Mouse (Mus musculus): Measurements from ENCODE around the gene Myzap. TPM values are rescaled to one million over a fixed set of nuclear protein-coding genes. Genes with fewer than 3 reads are reported as not detected.
"Not testable (repeated sequence)": the region's sequence is repeated elsewhere in the genome, so short reads cannot be mapped to it uniquely, and the experiment has no call there.

The Myzap gene
- total RNA-seq (2021), result 1 to 10 TPM; 1.0 to 1.1 TPM
- long read RNA-seq, experiment 1, result 0 reads
- long read RNA-seq, experiment 2, partial matches to known transcripts, result 0 of 2 reads
- long read RNA-seq, experiment 2, other reads (novel, unspliced or antisense), result 1 of 2 reads

DNA sequence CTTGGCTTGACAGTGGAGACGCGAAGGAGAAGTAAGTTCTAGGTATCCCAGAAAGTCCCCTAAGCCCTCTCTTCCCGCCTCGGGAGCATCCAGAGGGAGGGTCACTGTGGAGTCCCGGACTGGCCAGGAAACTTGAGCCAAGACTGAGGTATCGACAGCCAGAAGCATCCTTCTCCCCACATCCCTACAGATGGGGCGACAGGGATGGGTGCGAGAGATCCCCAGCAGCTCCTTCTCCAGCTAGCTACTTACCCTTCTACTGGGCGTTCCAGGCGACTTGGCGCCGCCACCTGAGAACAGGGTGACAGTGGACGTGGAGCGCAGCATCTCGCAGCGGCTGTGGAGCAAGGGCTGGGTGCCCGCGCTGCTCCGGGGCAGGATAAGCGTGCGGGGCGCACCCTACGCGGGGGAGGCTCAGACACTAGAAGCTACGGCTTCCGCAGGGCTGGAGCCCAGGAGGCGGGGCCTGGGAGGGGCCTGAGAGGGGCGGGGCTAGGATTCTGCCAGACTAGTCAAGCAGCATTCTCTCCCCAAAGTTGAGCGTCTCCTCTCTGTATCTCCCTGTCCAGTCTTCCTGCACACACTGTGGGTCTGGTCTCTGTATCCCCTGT is at the start of gene Myzap:
TSS of gene Myzap (minus strand) at position 423 of the 611 bp plus-strand sequence.
- peak; percentile 36 to 63 for DNase-seq (ENCODE audit: low spot score in 2 of 2)

DNA sequence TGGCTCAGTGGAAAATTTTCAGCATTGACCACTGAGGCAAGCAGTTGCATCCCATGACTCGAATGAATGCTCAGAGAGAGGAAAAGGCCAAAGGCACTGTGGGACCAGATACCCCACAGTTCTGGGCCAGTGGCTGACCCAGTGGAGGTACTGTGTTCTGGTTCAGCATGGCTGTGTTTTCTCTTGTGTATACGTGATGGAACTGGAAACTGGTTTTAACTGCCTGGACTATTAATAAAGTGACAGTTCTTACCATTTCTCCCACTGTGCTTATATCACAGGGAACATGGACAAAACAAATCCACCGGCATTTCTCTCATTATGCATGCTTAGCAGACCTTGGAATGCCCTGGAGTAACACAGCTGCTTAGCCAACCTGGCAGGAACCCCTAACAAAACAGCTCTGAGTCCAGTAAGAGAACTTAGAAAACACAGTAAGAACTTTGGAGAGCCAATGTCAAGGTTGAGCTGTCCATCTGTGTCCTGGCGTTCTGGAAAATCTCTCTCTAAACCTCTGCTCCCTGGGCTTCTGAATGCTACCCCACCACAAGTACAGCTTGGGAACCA is 48.3 kb upstream of the Myzap start:
- DNase-seq (ENCODE audit: low spot score in 2 of 2), result no peak

DNA sequence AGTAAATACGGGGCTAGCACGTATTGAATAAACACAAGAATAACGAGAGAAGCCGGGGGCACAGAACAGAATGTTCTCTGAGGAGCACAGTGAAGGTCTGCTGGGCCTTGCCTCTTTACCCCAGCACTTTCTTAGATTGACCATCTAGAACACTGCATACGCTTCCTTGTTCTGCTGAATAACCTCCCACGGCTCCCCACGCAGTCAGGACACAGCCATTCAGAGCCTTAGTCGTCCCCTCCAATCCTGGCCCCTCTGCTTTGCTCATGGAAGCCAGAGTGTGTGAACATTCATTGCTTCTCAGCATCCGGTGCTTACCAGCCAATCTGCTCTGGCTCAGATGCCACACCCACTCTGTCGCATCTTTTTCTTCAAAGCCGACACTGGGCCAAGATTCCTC is 46.0 kb upstream of the Myzap start:
- no peak for DNase-seq (ENCODE audit: low spot score in 2 of 2)

DNA sequence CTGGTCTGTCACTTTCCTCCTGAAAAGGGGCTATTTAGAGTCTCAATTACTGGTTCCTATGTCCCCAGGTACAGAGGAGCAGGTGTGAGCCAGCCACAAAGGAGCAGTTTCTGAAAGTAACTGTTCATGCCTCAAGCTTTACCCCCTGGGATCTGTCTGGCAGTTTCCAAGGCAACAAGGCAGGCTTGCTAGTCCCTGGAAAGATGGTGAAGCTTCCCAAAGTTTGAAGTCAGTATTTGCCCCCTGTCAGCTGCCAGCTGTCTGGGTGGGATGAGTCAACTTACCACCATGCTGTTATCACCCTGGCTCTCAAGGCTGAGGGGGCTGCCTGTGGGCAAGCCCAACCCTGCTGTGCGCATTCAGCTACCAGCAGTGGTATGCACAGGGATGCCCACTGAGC is 44.7 kb upstream of the Myzap start:
- DNase-seq (ENCODE audit: low spot score in 2 of 2), result no peak

DNA sequence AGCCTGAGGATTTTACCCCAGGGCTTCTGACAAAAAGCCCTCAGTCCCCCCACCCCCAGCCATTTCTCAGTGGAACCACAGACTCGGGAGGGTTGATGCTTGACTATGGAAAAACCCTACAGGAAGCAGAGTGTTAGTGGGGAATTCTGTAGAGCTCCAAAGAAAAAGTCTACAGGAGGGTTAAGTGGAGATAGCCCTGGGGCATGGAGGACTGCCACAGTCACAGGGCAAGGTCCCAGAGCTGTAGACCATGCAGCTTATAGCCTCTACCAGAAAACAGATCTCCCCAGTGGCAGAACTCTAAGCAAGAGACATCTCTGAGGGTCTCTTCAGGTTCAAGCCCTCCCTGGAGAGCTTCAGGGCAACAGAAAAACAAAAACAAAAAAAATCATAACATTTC is 43.5 kb upstream of the Myzap start:
- DNase-seq (ENCODE audit: low spot score in 2 of 2), result no peak

DNA sequence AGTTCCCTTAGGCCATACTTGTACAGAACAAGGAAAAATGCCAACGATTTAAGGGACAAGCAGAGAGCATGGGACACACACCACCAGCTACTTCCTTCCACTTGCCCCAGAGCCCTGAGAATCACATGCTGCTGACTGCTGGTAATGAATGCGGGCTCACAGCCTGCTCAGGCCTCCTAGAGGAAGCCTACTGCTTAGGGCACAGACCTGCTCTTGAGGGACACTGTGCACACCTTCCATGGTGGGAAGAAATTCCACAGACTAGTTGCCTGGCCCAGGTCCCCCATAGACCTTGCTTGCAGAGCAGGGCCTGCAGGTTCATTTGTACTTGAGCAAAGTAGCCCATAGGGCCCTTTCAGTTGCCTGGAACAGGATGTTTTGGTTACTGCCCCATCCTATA is 42.8 kb upstream of the Myzap start:
- no peak for DNase-seq (ENCODE audit: low spot score in 2 of 2)

DNA sequence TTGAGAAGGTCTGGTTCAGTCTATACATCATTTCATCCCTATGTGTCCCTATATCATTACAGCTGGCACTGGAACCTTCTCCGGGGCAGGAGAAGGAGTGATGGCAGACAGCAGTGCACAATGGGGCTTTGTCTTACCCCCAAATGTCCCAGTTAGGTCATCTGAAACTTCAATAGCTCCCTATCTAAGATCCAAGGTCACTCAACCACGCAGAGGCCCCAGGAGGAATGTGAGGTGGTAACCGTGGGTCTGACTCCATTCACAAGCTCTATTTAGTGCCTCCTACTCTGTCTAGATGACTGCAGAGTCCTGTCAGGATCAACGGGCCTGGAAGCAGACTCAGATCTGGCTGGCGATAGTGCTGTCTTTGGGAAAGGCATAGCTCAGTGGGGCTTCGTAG is 36.8 kb upstream of the Myzap start:
- DNase-seq (ENCODE audit: low spot score in 2 of 2), result no peak

DNA sequence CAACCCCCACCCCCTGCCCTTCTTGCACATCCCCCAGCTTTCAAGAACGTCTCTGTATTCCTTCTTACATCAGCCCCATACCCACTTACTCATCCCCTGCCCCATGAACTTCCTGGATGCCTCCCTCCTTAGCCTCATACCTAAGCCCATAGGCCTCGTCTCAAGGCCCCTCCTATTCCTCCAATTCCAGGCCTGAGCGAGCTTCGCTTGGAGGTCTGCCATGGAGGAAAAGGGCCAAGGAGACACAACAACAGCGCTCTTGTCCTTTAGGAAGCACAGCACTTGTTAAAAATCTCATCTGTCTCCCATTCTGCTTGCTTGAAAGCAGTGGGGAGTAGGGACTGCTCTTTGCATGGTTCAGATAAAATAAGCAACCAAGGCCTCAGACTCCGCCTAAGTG is 36.1 kb upstream of the Myzap start:
- peak in 1 of 2 experiments; percentile 38 for DNase-seq (ENCODE audit: low spot score in 2 of 2)

DNA sequence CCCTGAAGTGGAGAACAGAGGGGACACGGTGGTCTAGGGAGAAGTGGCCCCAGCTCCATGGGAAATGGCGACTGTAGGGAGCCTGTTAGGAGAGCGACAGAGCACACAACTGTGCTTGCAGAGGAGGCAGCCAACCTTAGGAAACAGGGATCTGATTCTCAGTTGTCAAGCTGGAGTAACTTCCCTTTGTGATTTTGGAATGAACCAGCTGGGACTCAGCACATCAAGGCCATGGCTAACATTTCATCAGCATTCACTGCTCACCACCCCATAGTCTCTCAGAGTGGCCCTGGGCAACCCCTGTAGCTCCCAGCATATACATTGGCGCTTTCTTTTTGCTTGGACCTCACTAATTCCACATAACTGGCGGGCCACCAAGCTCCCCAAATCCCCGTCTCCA is 33.8 kb upstream of the Myzap start:
- no peak for DNase-seq (ENCODE audit: low spot score in 2 of 2)

DNA sequence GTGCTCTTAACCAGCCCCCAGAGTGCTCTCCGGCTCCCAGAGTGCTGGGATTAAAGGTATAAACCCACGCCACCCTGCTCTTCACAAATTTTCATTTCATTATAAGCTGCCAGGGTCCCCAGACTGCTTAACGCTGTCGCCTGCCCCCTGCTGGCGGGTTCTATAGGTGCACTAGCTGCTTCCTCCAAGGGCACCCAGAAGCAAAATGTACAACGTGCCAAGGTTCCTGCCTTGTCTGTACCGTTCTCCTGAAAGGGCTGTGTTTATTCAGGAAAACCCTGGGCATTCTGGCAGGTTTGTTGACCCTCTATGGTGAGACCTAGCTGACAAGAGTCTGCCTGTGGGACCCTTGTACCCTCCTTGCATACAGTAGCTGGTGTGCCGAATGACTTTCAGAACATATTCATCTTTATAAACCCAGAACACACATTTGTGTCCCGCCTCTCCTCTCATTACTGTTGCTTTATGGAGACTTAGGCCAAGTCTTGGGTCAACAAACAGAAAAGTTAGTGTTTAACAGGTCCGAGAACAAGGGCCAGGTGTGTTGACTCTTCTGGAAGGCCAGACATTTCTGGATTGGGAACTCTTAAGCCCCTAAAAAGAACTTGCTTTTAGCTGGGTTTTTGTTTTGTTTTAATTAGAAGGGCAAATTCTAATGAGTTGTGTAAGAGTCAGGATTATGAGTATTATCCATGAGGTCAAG is 32.8 kb upstream of the Myzap start:
- peak in 1 of 2 experiments; percentile 44 for DNase-seq (ENCODE audit: low spot score in 2 of 2)

DNA sequence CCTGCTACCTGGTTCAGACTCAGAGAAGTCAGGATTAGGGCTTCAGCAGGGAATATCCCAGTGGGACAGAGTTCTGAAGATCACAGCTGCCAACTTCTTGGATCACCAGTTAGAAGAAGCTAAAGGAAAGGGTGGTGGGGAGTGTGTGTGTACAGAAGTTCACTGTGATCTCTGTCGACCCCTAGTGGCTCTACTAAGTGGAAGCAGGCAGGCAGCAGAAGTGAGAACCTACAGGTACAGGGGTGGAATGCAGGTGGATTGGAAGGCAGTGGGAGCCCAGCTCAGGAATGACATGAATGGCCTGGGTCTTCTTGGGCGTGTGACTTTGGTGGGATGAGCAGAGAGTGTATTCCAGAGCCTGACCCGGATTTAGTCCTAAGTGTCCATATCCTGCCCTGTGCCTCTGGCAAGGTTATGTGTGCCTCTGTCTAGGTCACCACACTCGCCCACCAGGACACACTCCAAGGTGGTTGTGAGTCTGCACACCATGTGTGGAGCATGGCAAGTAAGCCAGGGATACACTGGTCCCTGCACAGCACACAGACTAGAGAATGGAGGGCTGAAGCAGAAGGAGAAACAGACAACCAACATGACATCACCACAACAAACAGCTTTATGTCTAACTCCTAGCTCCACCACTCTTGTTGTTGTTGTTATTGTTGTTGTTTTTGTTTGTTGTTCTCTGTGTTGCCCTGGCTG is 31.9 kb upstream of the Myzap start:
- DNase-seq (ENCODE audit: low spot score in 2 of 2), result no peak

DNA sequence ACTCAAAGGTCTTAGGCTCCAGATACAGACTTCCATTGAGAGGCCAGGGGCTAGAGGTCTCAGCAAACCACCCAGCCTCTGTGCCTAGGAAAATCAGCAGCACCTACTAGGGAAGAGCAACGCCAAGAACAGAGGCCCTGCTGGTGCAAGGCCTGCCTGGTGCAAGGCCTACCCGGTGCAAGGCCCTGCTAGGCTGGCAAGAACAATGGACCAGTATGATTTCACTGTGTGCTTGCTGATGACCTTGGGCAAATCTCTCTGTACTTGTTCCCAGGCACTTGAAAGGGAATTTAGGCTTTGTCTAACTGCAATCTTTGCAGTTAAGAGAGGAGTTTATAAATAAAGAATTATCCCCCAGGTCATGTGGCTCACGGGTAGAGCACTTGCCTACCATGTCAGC is 30.4 kb upstream of the Myzap start:
- DNase-seq (ENCODE audit: low spot score in 2 of 2), result no peak

DNA sequence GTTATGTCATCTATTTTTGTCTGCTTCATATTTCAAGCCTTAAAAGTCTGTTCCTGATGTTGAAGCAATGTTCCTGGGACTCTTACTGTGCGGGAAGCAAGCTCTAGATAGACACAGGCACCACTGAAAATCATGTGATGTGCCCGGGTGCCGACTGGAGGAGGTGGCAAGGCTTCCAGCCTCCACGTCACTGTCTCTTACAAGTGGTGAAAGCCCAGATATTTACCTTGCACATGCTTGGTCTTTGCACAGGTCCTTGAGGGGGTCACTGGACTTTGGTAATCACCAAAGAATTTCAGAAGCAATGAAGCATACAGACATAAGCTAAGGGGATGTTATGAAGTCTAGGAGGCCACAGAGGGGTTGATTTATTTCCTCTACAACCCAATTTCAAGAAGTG is 29.8 kb upstream of the Myzap start:
- no peak for DNase-seq (ENCODE audit: low spot score in 2 of 2)

DNA sequence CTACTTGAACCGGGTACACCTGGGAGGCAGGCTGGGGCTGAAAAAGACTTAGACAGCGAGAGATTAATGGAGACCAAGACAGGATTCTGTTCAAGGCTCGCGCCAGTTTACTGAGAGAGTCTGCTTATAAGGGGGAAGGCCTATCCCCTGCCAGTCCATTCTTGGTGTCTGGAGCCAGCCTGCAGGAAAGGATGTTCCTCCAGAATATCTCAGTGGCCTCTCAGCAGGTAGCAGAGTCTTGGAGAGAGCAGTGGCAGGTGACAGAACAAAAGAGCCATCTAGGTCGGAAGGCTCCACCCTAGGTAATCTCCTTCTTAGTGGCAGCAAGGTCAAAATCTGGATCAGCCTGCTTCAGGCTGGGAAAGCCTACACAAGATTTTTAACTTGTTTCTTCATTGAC is 28.0 kb upstream of the Myzap start:
- not testable (repeated sequence) for DNase-seq (ENCODE audit: low spot score in 2 of 2)

DNA sequence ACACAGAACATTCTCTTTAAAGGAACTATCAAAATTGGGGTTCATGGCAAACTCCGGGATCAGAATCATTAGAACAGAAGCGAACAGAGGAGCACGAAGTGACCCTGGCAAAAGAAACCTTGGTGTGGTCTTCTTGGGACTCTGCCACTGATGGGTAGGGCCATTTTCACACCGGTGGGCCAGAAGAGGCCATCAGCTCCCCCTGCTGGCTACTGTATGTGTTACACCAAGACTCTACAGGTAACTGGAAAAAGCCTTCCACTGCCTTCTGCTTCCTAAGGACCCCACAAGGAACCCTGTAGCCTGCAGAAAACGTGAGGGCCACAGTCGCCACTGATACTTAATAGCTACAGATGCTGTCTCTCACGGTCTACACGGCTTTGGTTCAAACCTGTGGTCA is 25.2 kb upstream of the Myzap start:
- DNase-seq (ENCODE audit: low spot score in 2 of 2), result no peak

DNA sequence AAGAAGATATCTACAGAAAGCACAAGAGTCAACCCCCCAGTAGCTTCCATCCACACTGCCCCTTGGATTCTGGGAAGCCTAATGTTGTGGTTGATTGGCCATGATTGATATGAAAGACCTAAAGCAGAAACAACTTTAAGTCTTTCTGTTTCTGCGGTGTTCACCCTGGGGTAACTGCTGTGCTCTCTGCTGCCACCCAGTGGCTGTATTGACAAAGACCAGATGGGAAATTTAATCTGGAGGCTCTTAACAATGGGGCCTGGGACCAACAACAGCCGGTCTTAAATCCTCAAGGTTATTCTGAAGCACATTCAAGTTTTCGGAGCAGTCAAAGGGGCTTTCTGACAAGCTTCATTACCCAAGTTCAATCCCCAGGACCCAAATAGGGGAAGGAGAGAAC is 24.0 kb upstream of the Myzap start:
- DNase-seq (ENCODE audit: low spot score in 2 of 2), result peak; percentile 64 to 82

DNA sequence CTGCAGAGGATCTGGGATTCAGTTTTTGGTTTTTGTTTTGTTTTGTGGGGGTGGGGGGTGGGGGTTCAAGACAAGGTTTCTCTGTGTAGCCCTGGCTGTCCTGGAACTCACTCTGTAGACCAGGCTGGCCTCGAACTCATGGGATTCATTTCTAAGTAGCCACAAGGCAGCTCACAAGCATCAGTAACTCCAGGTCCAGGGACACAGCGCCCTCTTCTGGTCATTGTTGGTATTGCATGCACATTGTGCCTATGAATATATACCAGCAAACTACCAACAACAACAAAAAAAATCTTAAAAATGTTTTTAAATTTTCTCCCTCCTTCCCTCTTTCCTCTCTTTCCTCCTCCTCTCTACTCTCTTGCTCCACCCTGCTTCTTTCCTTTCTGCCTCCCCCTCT is 22.5 kb upstream of the Myzap start:
- DNase-seq (ENCODE audit: low spot score in 2 of 2), result peak in 1 of 2 experiments; percentile 30

DNA sequence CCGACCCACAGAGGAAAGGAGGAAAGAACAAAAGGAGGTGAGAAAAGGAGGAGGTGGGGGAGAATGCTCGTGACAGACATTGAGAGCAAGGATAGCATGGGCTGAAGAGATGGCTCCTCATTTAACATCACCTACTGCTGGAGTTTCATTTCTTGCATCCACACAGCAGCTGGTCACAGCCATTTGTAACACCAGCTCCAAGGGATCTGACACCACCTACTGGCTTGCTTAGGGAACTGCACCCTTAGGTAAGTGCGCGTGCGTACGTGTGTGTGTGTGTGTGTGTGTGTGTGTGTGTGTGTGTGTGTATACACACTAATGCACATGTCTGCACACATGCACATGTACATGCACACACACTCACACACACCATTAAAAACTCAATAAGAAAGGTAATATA is 20.8 kb upstream of the Myzap start:
- no peak for DNase-seq (ENCODE audit: low spot score in 2 of 2)

DNA sequence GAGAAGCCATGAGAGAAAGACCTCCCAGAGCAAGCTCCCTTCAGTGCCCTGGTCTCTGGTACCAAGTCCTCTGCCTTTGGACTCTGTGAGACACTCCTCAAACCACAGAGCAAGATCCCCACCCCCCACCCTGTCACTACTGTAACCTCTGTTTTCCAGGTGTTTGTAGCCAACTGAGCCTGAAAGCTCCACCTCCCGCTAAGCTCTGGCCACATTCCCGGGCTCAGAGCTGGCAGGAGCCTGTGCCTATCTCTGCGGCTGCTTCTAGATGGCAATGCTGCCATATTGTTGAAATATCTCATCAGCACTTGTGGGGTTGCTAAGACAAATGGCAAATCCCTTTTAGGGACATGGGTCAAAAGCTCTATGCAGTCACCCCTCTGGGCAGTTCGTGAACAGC is 19.7 kb upstream of the Myzap start:
- DNase-seq (ENCODE audit: low spot score in 2 of 2), result no peak

DNA sequence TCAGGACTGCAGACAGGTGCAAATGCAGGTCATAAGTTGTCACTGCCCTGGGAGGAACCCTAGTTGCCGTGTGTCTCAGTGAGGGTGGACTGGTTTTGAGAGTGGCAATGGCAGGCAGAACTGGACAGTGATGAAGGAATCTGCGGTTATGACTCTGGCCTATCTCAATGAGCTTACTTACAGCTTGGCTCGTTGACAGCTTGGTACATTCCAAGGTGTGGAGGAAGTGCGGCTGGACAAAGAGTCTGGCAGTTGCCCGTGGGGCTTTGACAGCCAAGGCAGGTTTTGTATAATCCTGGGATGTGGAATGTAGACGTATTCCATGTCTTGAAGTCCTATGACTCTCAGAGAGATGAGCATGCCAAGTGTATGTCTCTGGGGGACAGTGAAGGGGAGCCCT is 16.9 kb upstream of the Myzap start:
- DNase-seq (ENCODE audit: low spot score in 2 of 2), result no peak

DNA sequence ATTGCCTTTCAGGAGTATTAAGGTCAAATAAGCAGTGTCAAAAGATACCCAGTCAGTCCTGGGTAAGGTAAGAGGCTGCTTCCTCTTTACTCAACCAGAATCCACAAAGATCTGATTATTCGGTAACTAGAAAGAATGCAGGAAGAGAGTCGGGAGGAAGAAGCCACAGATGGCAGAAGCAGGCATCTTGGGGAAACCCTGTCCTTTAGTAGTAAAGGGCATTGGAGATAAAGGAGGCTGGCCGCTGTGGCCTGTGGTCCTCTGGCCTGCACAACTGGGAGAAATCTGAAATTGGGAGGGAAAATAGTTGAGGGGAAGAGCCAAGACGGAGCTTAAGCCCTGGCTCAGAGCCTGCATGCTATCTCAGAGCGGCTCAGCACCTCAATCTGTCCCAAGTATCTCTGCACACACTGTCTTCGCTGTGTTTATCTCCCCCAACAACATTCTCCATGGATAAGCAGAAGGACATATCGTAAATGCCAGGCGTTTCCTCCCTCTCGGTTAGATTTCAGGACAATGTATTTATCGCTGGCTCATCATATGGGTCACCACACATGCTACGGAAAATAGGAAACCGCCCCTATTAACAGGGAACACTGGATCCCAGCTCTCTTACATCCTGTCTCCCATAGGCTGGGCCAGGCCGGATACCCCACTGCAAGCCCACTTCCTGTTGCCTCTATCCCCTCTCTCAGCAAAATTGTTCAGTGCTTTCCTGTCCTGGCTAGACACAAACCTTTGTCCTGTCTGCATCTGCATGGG is 14.3 kb upstream of the Myzap start:
- no peak for DNase-seq (ENCODE audit: low spot score in 2 of 2)
